Mouse (Mus musculus) inflammation-experienced regulatory T-cells, adult 6 months (primary cell): ENCODE results near the gene Plg. TPM values are rescaled to one million over a fixed set of nuclear protein-coding genes. Genes with fewer than 3 reads are reported as not detected.
A peak's percentile ranks its signal among the peaks of the same experiment; 100 is the strongest.

ENCODE experiments used
- ATAC-seq: one replicate; pipeline ENCODE4 v1.8.0; 2017
- polyA plus RNA-seq, 3 experiments: library from polyadenylated mRNA; unstranded; fragments of 100-300 nt; shearing (Covaris generic); gene quantifications; one replicate each; pipeline ENCODE4 v1.2.1; 2017

Gene Plg
- polyA plus RNA-seq, 3 experiments from 2014 or later = not detected

- ATAC-seq = no peak
Observed at GRCm38 (mm10) chr17:12387781-12388180, 9.4 kb downstream of the Plg start.

DNA sequence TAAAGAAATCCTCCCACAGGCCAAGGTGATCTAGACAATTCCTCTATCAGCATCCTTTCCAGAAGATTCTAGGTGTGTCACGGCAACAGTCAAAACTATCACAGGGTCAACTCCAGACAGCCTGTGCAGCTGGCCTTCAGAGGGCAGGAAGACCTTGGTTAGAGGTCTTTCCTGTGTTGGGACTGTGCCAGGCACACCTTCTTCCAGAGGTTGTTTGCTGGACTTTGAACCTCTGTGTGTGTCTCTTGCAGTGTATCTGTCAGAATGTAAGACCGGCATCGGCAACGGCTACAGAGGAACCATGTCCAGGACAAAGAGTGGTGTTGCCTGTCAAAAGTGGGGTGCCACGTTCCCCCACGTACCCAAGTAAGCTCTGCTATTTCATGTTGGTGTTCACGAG, 9.8 kb downstream of the Plg start:
- ATAC-seq = no peak

DNA sequence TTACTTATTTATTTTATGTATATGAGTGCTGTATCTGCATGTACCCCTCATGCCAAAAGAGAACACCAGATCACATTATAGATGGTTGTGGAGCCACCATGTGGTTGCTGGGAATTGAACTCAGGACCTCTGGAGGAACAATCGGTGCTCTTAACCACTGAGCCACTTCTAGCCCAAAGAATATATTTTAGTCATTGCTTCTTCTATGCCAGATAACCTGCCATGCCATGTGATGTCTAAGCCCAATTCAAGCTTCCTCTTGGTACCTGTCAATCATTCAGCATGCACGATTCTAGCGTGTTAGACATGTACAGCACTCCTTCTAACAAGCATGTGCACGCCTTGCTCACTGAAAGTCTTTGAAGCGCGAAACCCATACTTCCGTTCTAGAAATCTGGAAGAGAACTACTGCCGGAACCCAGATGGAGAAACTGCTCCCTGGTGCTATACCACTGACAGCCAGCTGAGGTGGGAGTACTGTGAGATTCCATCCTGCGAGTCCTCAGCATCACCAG, 17.8 kb downstream of the Plg start:
- no peak for ATAC-seq

GRCm38 (mm10) chr17:12403420-12403819, 25.0 kb downstream of the Plg start:
- ATAC-seq = no peak

- no peak for ATAC-seq
Observed at GRCm38 (mm10) chr17:12409346-12409944, 31.0 kb downstream of the Plg start.

- ATAC-seq = no peak
Observed at GRCm38 (mm10) chr17:12412181-12412890, 33.9 kb downstream of the Plg start.

GRCm38 (mm10) chr17:12412891-12413237, 34.5 kb downstream of the Plg start:
- no peak for ATAC-seq

DNA sequence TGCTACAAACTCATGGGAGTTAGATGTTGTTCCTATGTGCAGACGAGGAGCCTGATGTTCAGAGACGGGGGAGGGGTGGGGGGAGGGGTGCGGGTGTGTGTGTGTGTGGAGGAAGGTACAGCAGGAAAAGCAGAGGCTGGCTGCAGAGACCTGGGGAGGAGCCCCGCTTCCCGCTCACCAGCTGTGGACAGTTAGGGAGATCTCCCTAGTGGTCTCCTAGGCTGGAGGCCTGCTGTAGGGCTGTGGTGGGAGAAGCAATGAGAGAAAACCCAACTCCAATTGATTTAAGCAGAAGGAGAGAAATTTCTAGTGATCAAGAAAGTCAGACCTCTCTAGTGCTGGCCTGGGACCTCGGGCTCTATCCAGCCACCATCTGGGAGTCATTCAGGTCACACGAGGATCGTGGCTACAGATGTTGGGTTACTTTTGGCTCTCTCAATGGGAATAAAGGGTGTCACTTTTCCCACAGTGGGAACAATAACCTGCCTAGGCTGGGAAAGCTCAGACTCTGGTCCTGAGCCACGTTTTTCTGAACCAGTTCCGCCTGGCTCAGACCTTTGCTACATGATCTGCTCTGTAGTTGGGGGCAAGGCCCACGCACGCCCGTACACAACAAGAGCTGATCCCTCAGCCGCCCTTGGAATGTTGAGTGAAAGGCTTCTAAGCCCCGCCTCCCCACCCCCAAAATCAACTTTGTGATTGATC, 36.8 kb downstream of the Plg start:
- ATAC-seq = no peak

GRCm38 (mm10) chr17:12415741-12416140, 37.3 kb downstream of the Plg start:
- no peak for ATAC-seq

DNA sequence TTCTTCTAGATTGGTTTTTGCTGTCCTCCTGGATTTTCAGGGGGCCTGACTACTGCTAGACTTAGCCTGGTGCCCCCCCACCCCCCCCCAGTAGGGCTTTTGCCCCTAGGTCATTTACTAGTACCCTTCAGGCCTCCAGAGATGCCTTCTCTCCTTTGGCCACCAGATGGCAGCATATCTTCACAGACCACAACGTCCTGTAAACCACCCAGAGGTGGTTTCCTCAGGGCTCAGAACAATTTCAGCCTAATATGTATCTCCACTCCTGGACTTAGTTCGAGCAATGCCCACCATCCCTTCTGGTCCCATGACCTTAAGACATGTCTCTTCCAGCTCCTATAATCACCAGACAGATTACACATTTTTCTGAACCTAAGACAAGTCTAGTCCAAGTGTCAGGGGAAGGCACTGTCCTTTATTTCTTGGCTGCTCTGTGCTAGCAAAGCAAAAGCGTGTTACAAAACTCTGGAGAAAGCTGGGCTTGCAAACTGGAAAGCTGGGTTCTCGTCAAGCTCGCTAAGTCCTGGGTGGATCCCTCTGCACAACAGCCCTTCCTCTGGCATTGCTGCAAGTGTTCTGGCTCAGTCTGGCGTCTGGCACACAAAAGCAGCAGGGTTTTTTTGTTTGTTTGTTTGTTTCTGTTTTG, 38.0 kb downstream of the Plg start:
- peak; percentile 73 for ATAC-seq

- no peak for ATAC-seq
Observed at GRCm38 (mm10) chr17:12419491-12420079, 41.2 kb downstream of the Plg start.

GRCm38 (mm10) chr17:12420886-12421574, 42.6 kb downstream of the Plg start:
- ATAC-seq = no peak

DNA sequence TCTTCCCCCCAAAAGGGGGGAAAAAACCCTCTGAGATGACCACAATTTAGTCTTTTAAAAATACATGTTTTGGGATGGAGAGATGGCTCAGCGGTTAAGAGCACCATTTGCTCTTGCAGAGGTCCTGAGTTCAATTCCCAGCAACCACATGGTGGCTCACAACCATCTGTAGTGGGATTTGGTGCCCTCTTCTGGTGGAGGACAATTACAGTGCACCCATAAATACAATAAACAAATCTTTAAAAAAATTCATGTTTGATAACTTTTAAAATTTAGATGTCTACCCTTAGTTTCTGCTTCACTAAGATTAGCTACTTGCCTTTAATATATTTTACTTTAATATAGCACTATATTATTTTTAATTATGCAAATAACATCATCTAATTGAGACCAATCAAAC, 43.7 kb downstream of the Plg start:
- no peak for ATAC-seq

DNA sequence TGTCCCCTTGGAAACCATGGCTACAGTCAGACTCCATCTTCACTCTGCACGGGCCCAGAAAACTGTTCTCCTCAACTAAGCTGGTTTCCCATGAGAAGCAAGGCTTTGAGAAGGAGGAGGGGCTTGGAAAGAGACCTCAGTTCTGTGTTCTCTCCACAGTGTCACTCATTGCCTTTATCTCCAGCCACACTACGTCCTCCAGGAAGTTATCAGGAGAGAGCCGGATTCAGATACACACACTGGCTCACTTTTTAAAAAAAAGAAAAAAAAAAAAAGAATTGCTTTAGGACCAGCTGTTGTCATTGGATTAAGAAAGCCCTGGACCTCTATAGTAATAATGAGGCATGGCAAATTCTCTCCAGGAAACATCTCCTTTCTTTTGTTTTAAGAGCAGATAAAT, 48.7 kb downstream of the Plg start:
- ATAC-seq = no peak

DNA sequence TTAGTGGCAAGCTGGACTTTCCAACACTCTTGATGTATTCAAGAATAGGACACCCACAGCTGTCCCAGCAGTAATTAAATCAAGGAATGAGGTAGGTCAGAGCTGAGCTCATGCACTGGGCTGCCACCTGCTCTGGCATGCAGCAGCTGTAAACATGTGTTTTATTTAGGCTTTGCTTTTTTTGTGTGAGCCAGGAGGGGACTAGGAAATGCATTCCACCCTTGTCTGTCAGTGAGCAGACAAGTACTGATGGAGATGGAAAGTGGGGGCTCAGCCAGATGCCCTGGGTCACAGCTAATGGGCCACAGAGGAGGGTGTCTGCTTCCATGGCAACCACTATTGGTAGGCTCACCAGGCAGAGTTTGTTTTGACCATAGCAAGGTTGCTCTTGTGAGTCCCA, 50.0 kb downstream of the Plg start:
- ATAC-seq = no peak

GRCm38 (mm10) chr17:12431707-12432106, 53.3 kb downstream of the Plg start:
- ATAC-seq = no peak

DNA sequence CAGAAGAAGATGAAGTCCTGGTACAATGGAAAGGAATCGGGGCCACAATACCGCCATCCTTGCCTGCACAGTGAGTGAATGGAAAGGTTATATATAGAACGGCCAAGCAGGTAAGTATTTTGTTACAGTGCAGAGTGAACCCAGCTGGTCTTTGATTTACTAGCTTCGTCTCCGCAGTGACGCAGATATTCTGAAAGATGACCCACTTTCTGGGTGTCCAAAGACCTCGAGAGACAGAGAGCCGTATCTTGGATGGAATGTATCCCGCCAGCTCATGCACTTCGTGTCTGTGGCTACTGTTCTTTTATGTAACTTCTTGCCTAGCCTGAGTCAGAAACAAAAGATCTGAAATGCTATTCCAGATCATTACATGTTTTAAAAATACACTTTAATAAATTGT, 59.4 kb downstream of the Plg start:
- ATAC-seq = no peak

DNA sequence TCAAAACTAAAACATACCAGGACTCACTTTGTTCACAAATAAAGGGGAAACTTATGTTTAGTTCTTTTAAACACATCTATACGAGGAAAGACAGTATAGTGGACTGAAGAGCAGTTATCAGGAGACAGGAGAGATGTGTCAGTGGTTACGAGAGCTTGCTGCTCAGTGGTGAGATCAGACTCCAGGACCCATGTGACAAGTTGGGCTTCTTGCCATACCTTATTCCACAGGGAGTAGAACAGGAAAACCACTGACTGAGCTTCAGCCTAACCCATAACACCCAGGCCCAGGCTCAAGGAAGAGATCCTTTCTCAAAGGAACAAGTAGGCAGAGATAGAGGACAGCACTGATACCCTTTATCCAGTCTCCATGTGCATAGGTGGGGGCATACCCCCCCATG, 66.2 kb downstream of the Plg start:
- no peak for ATAC-seq

- no peak for ATAC-seq
Observed at GRCm38 (mm10) chr17:12451234-12451633, 72.8 kb downstream of the Plg start.

GRCm38 (mm10) chr17:12452862-12453531, 74.6 kb downstream of the Plg start:
- no peak for ATAC-seq

DNA sequence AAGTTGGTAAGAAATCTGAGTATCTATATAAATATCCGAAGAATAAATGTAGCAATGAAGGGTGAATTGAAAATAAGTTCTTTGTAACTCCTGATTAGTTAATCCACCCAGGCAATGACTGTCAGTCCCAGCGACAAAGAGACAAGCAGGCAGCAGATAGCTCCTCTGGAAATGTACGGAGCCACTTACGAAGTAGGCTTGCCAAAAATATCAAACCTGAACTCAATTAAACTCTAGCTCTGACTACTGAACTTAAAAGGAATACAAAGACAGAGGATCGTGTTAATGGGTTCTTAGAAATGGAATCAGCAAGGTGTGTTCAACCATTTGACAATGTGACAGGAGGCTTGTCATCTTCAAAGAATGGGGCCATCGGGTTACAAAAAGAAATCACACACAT, 75.3 kb downstream of the Plg start:
- no peak for ATAC-seq
